Mouse (Mus musculus) heart, embryonic 14.5 days (tissue): ENCODE measurements at regions not wholly inside any gene's neighbourhood (a gene's known extent, or its start where the extent isn't known, plus 50 kb on each side); places are given as distances from the start of the nearest gene placed in this dataset.
A peak's percentile ranks its signal among the peaks of the same experiment; 100 is the strongest.

Experiments used
- ATAC-seq: fragments of 200-750 bp; cut with Nextera tagmentation; 2 replicates; pipeline ENCODE4 v1.8.0; 2017; ENCODE audit warnings: low read depth, moderate TSS enrichment; ENCODE audit not compliant: insufficient number of reproducible peaks, insufficient read depth, low FRiP score
- H3K27ac ChIP-seq, 2 experiments: fragments of 200-500 bp in 1 of 2; fragments of 300-500 bp in 1 of 2; sonication (generic) in 1 of 2; replicated peaks in 1 of 2; 2 replicates each; pipeline ENCODE4 v1.5.1; 2012 to 2014; ENCODE audit warnings: low read depth in 2 of 2, low read length in 2 of 2, control low read depth in 1 of 2, mild to moderate bottlenecking in 1 of 2, mixed read lengths in 1 of 2; ENCODE audit not compliant: control insufficient read depth in 1 of 2, insufficient read depth in 1 of 2
- H3K27me3 ChIP-seq: fragments of 300-500 bp; sonication (generic); 2 replicates; pipeline ENCODE4 v1.6.1; 2014; ENCODE audit warnings: mild to moderate bottlenecking, low read length, control low read depth; ENCODE audit not compliant: control insufficient read depth, insufficient read depth
- H3K36me3 ChIP-seq: fragments of 300-500 bp; sonication (generic); 2 replicates; pipeline ENCODE4 v1.6.1; 2014; ENCODE audit warnings: mild to moderate bottlenecking, control low read depth, low read length, mixed read lengths; ENCODE audit not compliant: control insufficient read depth, insufficient read depth
- H3K4me1 ChIP-seq, 2 experiments: fragments of 200-500 bp in 1 of 2; fragments of 300-500 bp in 1 of 2; sonication (generic) in 1 of 2; 2 replicates each; pipeline ENCODE4 v1.6.1; 2012 to 2014; ENCODE audit warnings: low read length in 2 of 2, control low read depth in 1 of 2, mixed read lengths in 1 of 2; ENCODE audit not compliant: control insufficient read depth in 2 of 2, insufficient read depth in 2 of 2
- H3K4me2 ChIP-seq: fragments of 300-500 bp; sonication (generic); 2 replicates; pipeline ENCODE4 v1.6.1; 2014; ENCODE audit warnings: mild to moderate bottlenecking, low read length
- H3K4me3 ChIP-seq, 2 experiments: fragments of 200-500 bp in 1 of 2; fragments of 300-500 bp in 1 of 2; sonication (generic) in 1 of 2; 2 replicates each; pipeline ENCODE4 v1.5.1; 2012 to 2014; ENCODE audit warnings: low read length in 2 of 2, mild to moderate bottlenecking in 2 of 2, control low read depth in 1 of 2, low read depth in 1 of 2, moderate library complexity in 1 of 2; ENCODE audit not compliant: control insufficient read depth in 1 of 2, insufficient read depth in 1 of 2
- H3K9ac ChIP-seq: fragments of 300-500 bp; sonication (generic); 2 replicates; pipeline ENCODE4 v1.6.1; 2014; ENCODE audit warnings: mild to moderate bottlenecking, low read length
- H3K9me3 ChIP-seq: fragments of 300-500 bp; sonication (generic); 2 replicates; pipeline ENCODE4 v1.6.1; 2016; ENCODE audit warnings: low read length, control low read depth; ENCODE audit not compliant: control insufficient read depth
- WGBS: fragments of 180-500 bp; shearing (Covaris S2); extraction: QIAGEN DNeasy Blood & Tissue Kit; methylation state at CpG from one replicate; pipeline ENCODE4 v1.1.7; 2014; 5-methylcytosine and 5-hydroxymethylcytosine counted together

DNA sequence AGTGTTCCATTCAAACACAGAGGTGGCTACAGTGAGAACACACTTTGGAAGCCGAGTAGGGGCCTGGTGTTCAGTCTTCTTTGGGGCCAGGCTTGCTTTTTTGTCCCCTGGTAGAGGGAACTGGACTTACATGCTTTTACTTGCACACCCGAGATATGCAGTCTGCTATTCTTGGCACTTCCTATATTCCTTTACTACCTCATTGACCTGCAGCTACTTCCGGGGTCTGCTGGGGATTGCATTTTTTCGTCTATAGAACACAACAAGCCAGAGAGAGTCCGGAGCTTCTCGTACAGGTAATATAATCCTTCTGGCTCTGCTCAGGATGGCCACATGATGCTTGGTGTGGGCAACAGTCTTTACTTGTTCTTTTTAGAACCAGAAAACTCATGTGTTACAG lies 99.7 kb downstream of the Kcnrg start:
- no peak for ATAC-seq
- Histone ChIP-seq H3K4me3 (no peak overlapping the region), H3K9me3 (no peaks in the 10 kb centered on the region), H3K36me3 (no peaks in the 10 kb centered on the region), H3K9ac (no peak overlapping the region), H3K27me3 (no peaks in the 10 kb centered on the region), H3K4me1 (no peaks in the 10 kb centered on the region), H3K27ac (no peak overlapping the region), H3K4me2 (no peak overlapping the region)
- 65% methylated on average over 6 of the region's 6 CpGs for WGBS

DNA sequence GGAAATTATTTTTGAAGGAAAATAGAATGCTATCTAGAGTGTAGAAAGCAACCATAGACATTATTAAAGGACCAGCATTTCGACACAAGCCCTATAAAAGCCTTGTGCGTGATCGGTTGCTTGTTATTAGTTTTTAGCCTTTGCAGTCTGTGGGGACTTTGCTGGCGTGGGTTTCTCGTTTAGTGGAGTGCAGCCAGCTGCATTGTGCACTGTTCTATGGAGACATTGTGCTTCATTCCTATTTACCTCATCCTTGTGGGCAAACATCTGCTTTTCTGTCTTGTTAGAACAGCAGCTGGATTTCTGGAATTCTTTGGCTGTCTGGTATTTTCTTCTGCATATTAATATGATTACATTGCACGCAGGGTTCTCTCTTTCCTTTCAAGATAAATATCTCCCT lies 101.1 kb downstream of the Kcnrg start:
- no peak for ATAC-seq
- Histone ChIP-seq H3K4me1 (no peaks in the 10 kb centered on the region), H3K36me3 (no peaks in the 10 kb centered on the region), H3K9me3 (no peaks in the 10 kb centered on the region), H3K27ac (no peak overlapping the region), H3K9ac (no peak overlapping the region), H3K27me3 (no peaks in the 10 kb centered on the region), H3K4me2 (no peak overlapping the region), H3K4me3 (no peak overlapping the region)
- 81% methylated on average over 6 of the region's 6 CpGs for WGBS

DNA sequence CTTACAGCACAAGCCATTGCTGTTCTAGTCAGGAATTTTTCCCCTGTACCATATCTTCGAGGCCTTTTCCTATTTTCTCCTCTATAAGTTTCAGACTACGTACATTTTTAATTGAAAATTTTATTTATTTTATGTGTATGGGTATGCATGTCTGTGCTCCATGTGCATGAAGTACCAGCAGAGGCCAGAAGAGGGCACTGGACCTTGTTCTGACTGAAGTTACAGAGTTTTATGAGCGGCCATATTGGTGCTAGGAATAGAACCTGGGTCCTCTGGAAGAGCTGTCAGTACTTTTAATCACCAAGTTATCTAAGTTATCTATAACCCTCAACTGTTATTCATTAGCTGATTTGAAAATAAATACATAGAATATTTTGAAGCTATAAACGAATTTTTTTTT lies 108.5 kb downstream of the Kcnrg start:
- H3K36me3 ChIP-seq = no peaks in the 10 kb centered on the region
- H3K9ac ChIP-seq = no peak overlapping the region
- H3K4me1 ChIP-seq = no peaks in the 10 kb centered on the region
- H3K4me3 ChIP-seq = no peak overlapping the region
- no peak for ATAC-seq
- WGBS = 91% methylated on average over 4 of the region's 4 CpGs
- H3K9me3 ChIP-seq = peaks cover 6% of the 10 kb centered on the region
- no peaks in the 10 kb centered on the region for H3K27me3 ChIP-seq
- H3K27ac ChIP-seq = no peak overlapping the region
- no peak overlapping the region for H3K4me2 ChIP-seq

DNA sequence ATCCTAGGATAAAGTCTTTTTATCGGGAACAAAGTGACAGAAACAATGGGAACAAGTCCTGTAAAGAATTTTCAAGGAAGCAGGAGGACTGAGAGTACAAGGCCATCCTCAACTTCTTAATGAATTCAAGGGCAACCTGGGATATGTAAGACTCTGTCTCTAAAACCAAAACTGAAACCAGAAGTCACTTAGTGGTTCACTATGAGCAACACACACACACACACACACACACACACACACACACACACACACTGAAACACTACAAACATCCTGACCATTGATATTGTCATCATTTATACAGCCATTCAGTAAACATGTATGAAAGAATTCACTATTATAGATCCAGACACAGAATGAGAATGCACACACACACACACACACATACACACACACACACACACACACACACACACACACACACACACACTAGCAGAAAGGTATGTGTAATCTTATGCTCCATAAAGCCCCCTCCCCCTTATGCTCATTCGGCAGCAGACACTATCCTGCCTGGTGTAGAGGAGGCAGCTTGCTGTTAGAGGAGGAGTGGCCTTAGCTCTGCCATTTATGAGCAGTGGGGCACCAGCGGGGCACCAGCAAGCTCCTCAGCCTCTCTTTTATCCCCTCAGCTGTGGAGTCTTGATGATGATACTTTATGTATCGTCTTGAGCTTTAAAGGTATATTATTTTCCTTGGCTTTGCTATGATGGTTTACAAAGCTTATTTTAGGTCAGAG lies 111.3 kb downstream of the Kcnrg start:
- no peak overlapping the region for H3K4me2 ChIP-seq
- no peak overlapping the region for H3K27ac ChIP-seq
- no peaks in the 10 kb centered on the region for H3K4me1 ChIP-seq
- no peak overlapping the region for H3K4me3 ChIP-seq
- H3K9me3 ChIP-seq = peaks cover 6% of the 10 kb centered on the region
- H3K36me3 ChIP-seq = no peaks in the 10 kb centered on the region
- H3K9ac ChIP-seq = no peak overlapping the region
- WGBS = 47% methylated on average over 4 of the region's 4 CpGs
- ATAC-seq = no peak
- H3K27me3 ChIP-seq = no peaks in the 10 kb centered on the region

DNA sequence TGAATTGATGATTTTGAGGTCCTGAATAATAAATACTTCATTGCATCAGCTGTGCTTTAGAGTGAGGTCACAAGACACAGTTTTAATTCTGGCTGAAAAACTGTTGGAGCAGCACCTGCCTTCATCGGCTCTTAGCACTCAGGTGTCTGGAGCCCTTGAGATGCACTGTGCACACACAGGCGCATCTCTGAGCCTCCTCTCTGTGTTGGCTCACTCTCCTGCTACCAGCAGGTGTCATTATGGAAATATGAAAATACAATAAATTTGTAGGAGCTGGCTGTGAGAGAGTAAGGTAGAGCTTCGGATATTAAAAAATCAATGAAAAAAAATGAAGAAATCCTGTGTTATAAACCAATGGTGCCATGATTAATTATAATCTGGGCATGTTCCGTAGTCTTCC lies 114.0 kb downstream of the Kcnrg start:
- Histone ChIP-seq H3K27ac (no peak overlapping the region), H3K27me3 (no peaks in the 10 kb centered on the region), H3K36me3 (no peaks in the 10 kb centered on the region), H3K4me3 (no peak overlapping the region), H3K9me3 (no peaks in the 10 kb centered on the region), H3K9ac (no peak overlapping the region), H3K4me1 (no peaks in the 10 kb centered on the region), H3K4me2 (no peak overlapping the region)
- no peak for ATAC-seq
- WGBS = 86% methylated on average over 4 of the region's 4 CpGs

DNA sequence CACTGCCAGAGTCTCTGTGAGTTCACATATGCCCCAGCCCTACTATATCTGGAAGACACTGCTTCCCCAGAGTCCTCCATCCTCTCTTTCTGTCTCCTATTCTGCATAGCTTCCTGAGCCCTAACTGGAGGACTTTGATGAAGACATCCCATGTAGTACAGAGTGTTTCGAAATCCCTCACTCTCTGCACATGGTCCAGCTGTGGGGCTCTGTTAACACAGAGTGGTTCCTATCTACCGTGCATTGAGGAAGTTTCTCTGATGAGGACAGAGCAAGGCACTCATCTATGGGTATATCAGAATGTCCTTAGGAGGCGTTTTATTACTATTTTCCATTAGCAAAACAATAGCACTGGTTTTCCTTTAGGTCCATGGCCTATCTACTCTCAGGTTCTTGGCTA lies 117.7 kb downstream of the Kcnrg start:
- Histone ChIP-seq H3K36me3 (no peaks in the 10 kb centered on the region), H3K4me3 (no peak overlapping the region), H3K27me3 (no peaks in the 10 kb centered on the region), H3K27ac (no peak overlapping the region), H3K4me2 (no peak overlapping the region), H3K9ac (no peak overlapping the region), H3K9me3 (no peaks in the 10 kb centered on the region), H3K4me1 (no peaks in the 10 kb centered on the region)
- no peak for ATAC-seq
- 74% methylated on average over 3 of the region's 3 CpGs for WGBS

DNA sequence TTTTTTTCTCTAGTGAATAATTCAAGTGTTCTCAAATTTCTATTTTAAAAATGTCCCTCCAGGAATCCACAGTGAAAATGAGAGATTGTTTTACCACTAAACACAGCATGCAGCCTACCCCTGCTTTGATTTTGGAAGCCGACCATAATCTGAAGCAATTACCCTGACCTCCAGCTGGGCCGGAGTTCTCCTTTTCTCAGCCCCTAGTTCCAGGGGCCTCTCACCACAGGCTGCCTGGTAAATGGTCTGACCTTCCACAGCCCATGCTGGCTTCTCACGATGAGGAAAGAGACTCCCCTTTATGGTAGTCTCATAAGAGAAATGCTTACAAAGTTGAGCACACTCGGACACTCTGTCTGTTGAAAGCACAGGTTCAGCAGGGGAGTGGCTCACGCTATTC lies 121.3 kb downstream of the Kcnrg start:
- Histone ChIP-seq H3K9me3 (no peaks in the 10 kb centered on the region), H3K4me2 (no peak overlapping the region), H3K4me3 (no peak overlapping the region), H3K9ac (no peak overlapping the region), H3K27ac (no peak overlapping the region), H3K27me3 (no peaks in the 10 kb centered on the region), H3K4me1 (no peaks in the 10 kb centered on the region), H3K36me3 (no peaks in the 10 kb centered on the region)
- WGBS = 48% methylated on average over 5 of the region's 5 CpGs
- ATAC-seq = no peak

DNA sequence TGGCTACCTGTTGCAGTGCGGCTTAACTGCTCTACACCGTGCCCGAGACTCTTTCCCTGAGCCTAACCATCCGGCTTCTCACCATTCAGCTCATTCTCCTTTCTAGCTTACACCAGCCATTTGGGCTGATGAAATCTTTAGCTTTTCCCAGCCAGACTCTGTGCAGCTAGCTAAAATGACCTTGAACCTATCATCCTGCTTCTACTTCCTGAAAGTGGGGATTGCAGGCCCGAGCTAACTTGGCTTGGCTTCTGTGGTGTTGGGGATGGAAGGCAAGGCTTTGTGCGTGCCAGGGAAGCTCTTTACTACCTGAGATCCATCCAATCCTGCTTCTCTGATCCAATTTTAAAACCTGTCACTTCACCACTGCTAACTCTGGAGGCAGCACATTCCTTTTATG lies 128.3 kb downstream of the Kcnrg start:
- Histone ChIP-seq H3K4me2 (no peak overlapping the region), H3K36me3 (no peaks in the 10 kb centered on the region), H3K27ac (peak overlapping the region in 1 of 2 experiments; percentile 44; a peak in 2 of 4 replicates), H3K27me3 (no peaks in the 10 kb centered on the region), H3K4me1 (peaks cover 0 to 4% of the 10 kb centered on the region in 2 experiments; a peak in 1 of 4 replicates), H3K9me3 (0 out of 2 replicates have a peak, but pooled peaks cover 9% of the 10 kb centered on the region), H3K9ac (no peak overlapping the region), H3K4me3 (no peak overlapping the region)
- no peak for ATAC-seq
- WGBS = 72% methylated on average over 6 of the region's 6 CpGs
